29 mouse cellular contexts compared by ENCODE assay signal in the genomic region with DNA sequence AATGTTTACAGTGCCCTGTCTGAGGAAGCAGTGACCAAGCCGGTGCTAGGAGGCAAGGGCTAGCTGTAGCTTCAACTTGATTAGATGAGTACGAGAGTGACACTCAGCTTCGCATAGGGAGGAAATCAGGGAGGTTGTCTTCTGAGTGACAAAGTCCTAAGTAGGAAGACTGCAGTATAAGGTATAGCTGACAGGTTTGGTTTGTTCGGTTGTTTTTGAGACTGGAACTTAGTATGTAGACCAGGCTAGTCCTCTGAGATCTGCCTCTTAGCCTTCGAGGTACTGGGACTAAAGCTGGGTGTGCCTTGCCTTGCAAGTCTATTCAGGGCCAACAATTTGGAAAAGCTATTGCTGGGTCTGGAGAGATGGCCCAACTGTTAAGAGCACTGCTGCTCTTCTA. TPM values are rescaled to one million over a fixed set of nuclear protein-coding genes. Genes with fewer than 3 reads are reported as not detected.
"Had no signal": no experiment of that assay in that cellular context is flagged by ENCODE, and none has a peak within 500 bp of the region (broad histone marks: within the 10 kb centered on the region; RNA-seq: fewer than 3 reads in every experiment).

A gene (plus strand): TSS at position 301 of the 400 bp plus-strand sequence.

- ATAC-seq: forebrain, embryonic 13.5 days; forebrain, embryonic 14.5 days; forebrain, embryonic 15.5 days; forebrain, embryonic 16.5 days; forebrain, postnatal 0 days had no signal

- H3K27me3 ChIP-seq: embryonic facial prominence, embryonic 12.5 days; embryonic facial prominence, embryonic 13.5 days; embryonic facial prominence, embryonic 15.5 days; forebrain, embryonic 12.5 days; forebrain, embryonic 13.5 days; forebrain, embryonic 15.5 days had no signal

- DNase-seq: cerebellum, adult 2 months; cerebellum, adult 8-10 months; cerebellum, adult 9-10 months; cerebellum, adult 9-11 months; cerebellum, postnatal 10 days; cerebellum, postnatal 14 days; cerebellum, postnatal 25 days; cerebellum, postnatal 36 days; embryo, embryonic 11 days; forebrain, postnatal 0 days; gastrocnemius, adult 2 months; gastrocnemius, postnatal 10 days; gastrocnemius, postnatal 14 days; gastrocnemius, postnatal 25 days; gastrocnemius, postnatal 36 days; heart, adult 11 months; heart, adult 18-20 months; heart, adult 2 months had no signal

- H3K27ac ChIP-seq: embryonic facial prominence, embryonic 10.5 days; embryonic facial prominence, embryonic 12.5 days; embryonic facial prominence, embryonic 13.5 days; embryonic facial prominence, embryonic 15.5 days; forebrain, embryonic 10.5 days; forebrain, embryonic 12.5 days; forebrain, embryonic 13.5 days; forebrain, embryonic 15.5 days; gastrocnemius, adult 2 months; heart, adult 2 months had no signal

- H3K4me2 ChIP-seq: embryonic facial prominence, embryonic 12.5 days; embryonic facial prominence, embryonic 13.5 days; embryonic facial prominence, embryonic 15.5 days; forebrain, embryonic 12.5 days; forebrain, embryonic 13.5 days; forebrain, embryonic 15.5 days had no signal

- H3K9me3 ChIP-seq: embryonic facial prominence, embryonic 10.5 days; embryonic facial prominence, embryonic 12.5 days; embryonic facial prominence, embryonic 13.5 days; embryonic facial prominence, embryonic 15.5 days; forebrain, embryonic 10.5 days; forebrain, embryonic 12.5 days; forebrain, embryonic 13.5 days; forebrain, embryonic 15.5 days had no signal

- H3K4me3 ChIP-seq: embryonic facial prominence, embryonic 10.5 days; embryonic facial prominence, embryonic 12.5 days; embryonic facial prominence, embryonic 13.5 days; embryonic facial prominence, embryonic 15.5 days; erythroblast, embryonic 14.5 days; forebrain, embryonic 10.5 days; forebrain, embryonic 12.5 days; forebrain, embryonic 13.5 days; forebrain, embryonic 15.5 days; gastrocnemius, adult 2 months; heart, adult 2 months had no signal

- H3K36me3 ChIP-seq: embryonic facial prominence, embryonic 12.5 days; embryonic facial prominence, embryonic 13.5 days; embryonic facial prominence, embryonic 15.5 days; forebrain, embryonic 12.5 days; forebrain, embryonic 15.5 days had no signal

- H3K4me1 ChIP-seq: embryonic facial prominence, embryonic 10.5 days; embryonic facial prominence, embryonic 12.5 days; embryonic facial prominence, embryonic 15.5 days; forebrain, embryonic 10.5 days; forebrain, embryonic 13.5 days; forebrain, embryonic 15.5 days had no signal

- H3K9ac ChIP-seq: embryonic facial prominence, embryonic 12.5 days; embryonic facial prominence, embryonic 13.5 days; embryonic facial prominence, embryonic 15.5 days; forebrain, embryonic 12.5 days; forebrain, embryonic 13.5 days; forebrain, embryonic 15.5 days; forebrain, postnatal 0 days had no signal

RNA-seq across cellular contexts. Expression of the gene that starts here (rescaled TPM):
- polyA plus RNA-seq: erythroblast, embryonic 14.5 days had no signal
